Mouse (Mus musculus) liver, embryonic 14.5 days (tissue): Measurements from ENCODE around the gene 1700067P10Rik. TPM values are rescaled to one million over a fixed set of nuclear protein-coding genes. Genes with fewer than 3 reads are reported as not detected.

Source experiments
- ATAC-seq: fragments of 200-750 bp; cut with Nextera tagmentation; 2 replicates; pipeline ENCODE4 v1.8.0; 2017; ENCODE audit warnings: moderate number of reproducible peaks, mild to moderate bottlenecking, moderate library complexity; ENCODE audit not compliant: insufficient read depth
- DNase-seq, 3 experiments: peaks; one replicate each; pipeline ENCODE4 v3.0.0-alpha.2; 2012 to 2013; ENCODE audit warnings: low read depth in 3 of 3, low spot score in 3 of 3
- H3K27ac ChIP-seq: fragments of 300-500 bp; sonication (generic); 2 replicates; pipeline ENCODE4 v1.5.1; 2014; ENCODE audit warnings: moderate library complexity, mild to moderate bottlenecking, control low read depth, inconsistent platforms
- H3K27me3 ChIP-seq: fragments of 300-500 bp; sonication (generic); 2 replicates; pipeline ENCODE4 v1.6.1; 2014; ENCODE audit warnings: mild to moderate bottlenecking, low read length, moderate library complexity; ENCODE audit not compliant: control insufficient read depth, insufficient read depth
- H3K36me3 ChIP-seq: fragments of 300-500 bp; sonication (generic); replicated peaks from 2 replicates; pipeline ENCODE4 v1.6.1; 2014; ENCODE audit warnings: low read depth; ENCODE audit not compliant: control insufficient read depth, insufficient read depth
- H3K4me1 ChIP-seq, 2 experiments: fragments of 200-500 bp in 1 of 2; fragments of 300-500 bp in 1 of 2; sonication (generic) in 1 of 2; replicated peaks; 2 replicates each; pipeline ENCODE4 v1.6.1; 2012 to 2014; ENCODE audit warnings: antibody characterized with exemption in 1 of 2, inconsistent platforms in 1 of 2, low read length in 1 of 2; ENCODE audit not compliant: control insufficient read depth in 2 of 2, insufficient read depth in 2 of 2
- H3K4me2 ChIP-seq: fragments of 300-500 bp; sonication (generic); 2 replicates; pipeline ENCODE4 v1.6.1; 2014; ENCODE audit warnings: low read depth, mild to moderate bottlenecking, control low read depth, moderate library complexity
- H3K4me3 ChIP-seq, 2 experiments: fragments of 200-500 bp in 1 of 2; fragments of 300-500 bp in 1 of 2; sonication (generic) in 1 of 2; 2 replicates each; pipeline ENCODE4 v1.5.1; 2012 to 2014; ENCODE audit warnings: low read depth in 2 of 2, low read length in 2 of 2, mild to moderate bottlenecking in 2 of 2, control low read depth in 1 of 2, inconsistent platforms in 1 of 2, moderate library complexity in 1 of 2; ENCODE audit not compliant: insufficient read depth in 1 of 2
- H3K9ac ChIP-seq: fragments of 300-500 bp; sonication (generic); replicated peaks from 2 replicates; pipeline ENCODE4 v1.6.1; 2014; ENCODE audit warnings: mild to moderate bottlenecking, control low read depth, moderate library complexity
- H3K9me3 ChIP-seq: fragments of 300-500 bp; sonication (generic); 2 replicates; pipeline ENCODE4 v1.6.1; 2016; ENCODE audit warnings: low read length, mixed read lengths; ENCODE audit not compliant: control insufficient read depth
- CTCF ChIP-seq: IDR thresholded peaks from 2 replicates; pipeline ENCODE4 v1.5.1; 2016; ENCODE audit warnings: antibody characterized with exemption, low read depth, control low read depth
- EP300 ChIP-seq: IDR thresholded peaks from 2 replicates; pipeline ENCODE4 v1.6.1; 2016; ENCODE audit warnings: antibody characterized with exemption, low read depth
- WGBS: fragments of 180-500 bp; shearing (Covaris S2); extraction: QIAGEN DNeasy Blood & Tissue Kit; methylation state at CpG from one replicate; pipeline ENCODE4 v1.1.7; 2014; ENCODE audit not compliant: insufficient replicate concordance; 5-methylcytosine and 5-hydroxymethylcytosine counted together
- polyA plus RNA-seq, 2 experiments: library from polyadenylated mRNA; depleted of rRNA in 1 of 2; stranded (reverse) in 1 of 2; unstranded in 1 of 2; fragments of >200 nt; fragmentation: Nextera tagmentation in 1 of 2; extraction: Ambion mirVana in 1 of 2; gene quantifications; 2 replicates each; pipeline versions ENCODE4 v1.2.1 to v1.2.3; 2012 to 2014

The 1700067P10Rik gene
- polyA plus RNA-seq (2012; rRNA removed) (not detected in 2 replicates), polyA plus RNA-seq (2014; fragmentation: Nextera tagmentation; extraction: Ambion mirVana) (not detected in 2 replicates)

DNA sequence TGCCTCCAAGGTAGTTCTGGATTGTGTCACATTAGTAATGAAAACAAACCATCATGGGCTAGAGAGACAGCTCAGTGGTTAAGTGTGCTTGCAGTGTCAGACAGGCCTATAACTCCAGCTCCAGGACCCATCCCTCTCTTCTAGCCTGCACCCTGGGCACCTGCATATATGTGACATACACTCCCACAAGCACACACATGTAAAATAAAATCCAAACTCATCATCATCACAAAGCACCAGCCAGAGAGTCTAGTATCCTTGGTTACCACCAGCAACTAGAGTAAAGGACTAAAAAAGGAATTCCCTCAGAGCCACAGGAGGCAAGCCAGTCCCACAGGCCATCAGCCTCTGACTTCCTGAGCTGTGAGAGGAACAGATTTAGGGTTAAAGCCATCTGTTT, at the start of gene 1700067P10Rik:
1700067P10Rik (plus strand) TSS at position 301 of the 400 bp plus-strand sequence.
- Histone ChIP-seq H3K27ac (no peak within 1 kb of the TSS), H3K9me3 (no peaks in the 10 kb centered on the region; the same call in 1 of the 2 replicates), H3K9ac (no peak within 1 kb of the TSS), H3K36me3 (no peaks in the 10 kb centered on the region), H3K27me3 (peaks cover 3% of the 10 kb centered on the region; the same call in 1 of the 2 replicates), H3K4me1 (no peaks in the 10 kb centered on the region), H3K4me3 (no peak within 1 kb of the TSS), H3K4me2 (no peak within 1 kb of the TSS)
- DNase-seq = no peak
- TF ChIP-seq CTCF = no peak
- ATAC-seq = no peak

DNA sequence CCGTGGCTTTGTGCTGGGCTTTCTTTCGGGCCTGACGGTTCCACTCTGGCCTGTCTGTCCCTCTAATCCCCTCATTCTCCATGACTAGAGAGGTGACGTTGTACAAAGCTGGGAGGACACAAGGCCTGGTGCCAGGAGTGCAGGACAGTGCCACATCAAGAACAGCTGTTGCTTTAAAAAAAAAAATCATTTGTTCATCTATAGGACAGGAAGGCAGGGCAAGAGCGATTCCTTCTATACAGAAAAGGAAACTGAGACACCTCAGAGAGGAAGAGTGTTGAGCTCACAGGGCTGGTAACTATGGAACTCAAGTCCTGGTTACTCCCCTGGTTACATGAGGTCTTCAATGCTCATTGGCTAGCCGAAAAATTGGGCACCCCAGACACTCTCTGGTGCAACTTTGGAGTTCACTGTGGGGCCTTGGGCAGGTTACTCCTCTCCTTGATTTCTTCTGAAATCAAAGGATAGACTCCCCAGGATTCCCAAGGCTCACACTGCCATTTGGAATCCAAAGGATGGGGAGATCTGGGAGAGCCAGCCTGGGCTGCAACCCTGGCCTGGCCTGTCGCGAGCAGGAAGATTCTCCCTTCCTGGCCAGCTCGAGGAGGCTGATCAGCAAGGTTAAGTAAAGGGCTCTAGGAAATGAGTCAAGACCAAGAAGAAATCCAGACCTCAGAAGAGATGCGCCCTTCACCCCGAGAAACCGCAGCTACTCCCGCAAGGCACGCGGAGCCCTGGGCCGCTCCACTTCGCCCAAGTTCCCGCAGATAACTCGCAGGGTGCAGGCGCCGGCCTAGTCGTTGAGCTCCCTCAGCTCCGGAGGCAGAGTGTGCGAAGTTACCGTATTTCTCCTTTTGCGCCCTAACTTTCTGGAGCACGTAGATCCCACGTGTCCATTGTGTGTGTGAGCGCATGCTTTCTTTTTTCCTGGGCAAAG, 47.5 kb upstream of the 1700067P10Rik start:
- Histone ChIP-seq H3K27me3 (no peaks in the 10 kb centered on the region; the same call in 1 of the 2 replicates), H3K4me1 (peaks cover 3 to 16% of the 10 kb centered on the region in 2 experiments; a peak in 2 of 4 replicates), H3K36me3 (no peaks in the 10 kb centered on the region), H3K9ac (no peak overlapping the region), H3K27ac (no peak overlapping the region), H3K4me2 (peak overlapping the region; percentile 45), H3K4me3 (peak overlapping the region; percentile 15 to 23; a peak in 2 of 4 replicates), H3K9me3 (no peaks in the 10 kb centered on the region)
- DNase-seq = no peak
- WGBS = 12% methylated on average over 29 of the region's 29 CpGs
- ATAC-seq = peak; percentile 51; the same call in 1 of the 2 replicates
- no peak for TF ChIP-seq EP300
- no peak for TF ChIP-seq CTCF

DNA sequence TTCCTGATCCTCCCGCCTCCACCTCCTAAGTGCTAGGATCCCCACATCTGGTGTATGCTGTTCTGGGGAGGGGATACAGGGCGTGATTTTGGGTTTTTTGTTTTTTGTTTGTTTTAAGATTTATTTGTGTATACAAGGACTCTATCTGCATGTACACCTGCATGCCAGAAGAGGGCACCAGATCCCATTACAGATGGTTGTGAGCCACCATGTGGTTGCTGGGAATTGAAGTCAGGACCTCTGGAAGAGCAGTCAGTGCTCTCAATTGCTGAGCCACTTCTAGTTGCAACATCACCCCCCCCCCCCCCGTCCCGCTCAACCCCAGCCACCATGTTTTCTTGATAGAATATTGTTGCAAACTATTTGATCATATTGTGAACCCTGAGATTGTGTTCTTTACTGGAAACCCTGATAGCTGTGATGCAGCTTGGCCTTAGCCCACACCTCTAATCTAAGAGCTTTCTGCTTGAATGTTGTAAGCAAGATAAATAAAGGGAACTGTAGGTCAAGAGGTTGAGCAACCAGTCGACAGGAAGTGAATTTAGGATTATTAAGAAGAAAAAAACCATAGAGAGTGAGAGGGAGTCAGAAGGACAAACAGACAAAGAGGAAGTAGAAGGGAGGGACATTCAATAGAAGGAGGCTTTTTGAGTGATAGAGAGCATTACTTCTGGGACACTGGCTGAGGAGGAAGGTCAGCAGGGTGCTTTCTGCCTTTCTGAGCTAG, 45.8 kb upstream of the 1700067P10Rik start:
- Histone ChIP-seq H3K9me3 (no peaks in the 10 kb centered on the region), H3K4me1 (peaks cover 3 to 16% of the 10 kb centered on the region in 2 experiments; a peak in 2 of 4 replicates), H3K36me3 (no peaks in the 10 kb centered on the region), H3K4me3 (no peak overlapping the region), H3K9ac (no peak overlapping the region), H3K27ac (no peak overlapping the region), H3K27me3 (no peaks in the 10 kb centered on the region; the same call in 1 of the 2 replicates), H3K4me2 (no peak overlapping the region)
- TF ChIP-seq CTCF = peak; percentile 37; the same call in 1 of the 2 replicates
- no peak for TF ChIP-seq EP300
- ATAC-seq = no peak
- no peak for DNase-seq
- 49% methylated on average over 5 of the region's 5 CpGs for WGBS

DNA sequence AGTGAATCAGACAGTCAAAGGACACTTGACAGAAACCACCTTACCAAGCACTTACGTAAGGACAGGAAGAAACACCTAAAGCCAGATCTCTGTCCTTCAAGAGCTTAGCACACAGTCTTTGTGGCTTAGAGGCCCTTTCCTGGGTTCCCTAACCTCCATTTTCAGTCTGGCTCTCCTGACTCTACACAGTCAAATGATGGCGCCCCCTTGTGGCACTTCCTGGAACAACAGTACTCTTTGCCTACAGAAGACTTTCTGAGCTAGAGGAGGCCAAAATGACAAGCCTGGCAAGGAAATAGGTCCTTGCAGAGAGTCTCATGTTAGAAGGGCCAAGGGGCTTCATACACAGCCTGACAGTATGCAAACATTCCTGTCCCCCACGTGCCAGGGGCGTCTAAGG, 43.5 kb upstream of the 1700067P10Rik start:
- no peak overlapping the region for H3K27ac ChIP-seq
- WGBS = 25% methylated on average over 4 of the region's 4 CpGs
- H3K9ac ChIP-seq = no peak overlapping the region
- no peaks in the 10 kb centered on the region for H3K36me3 ChIP-seq
- DNase-seq (peak; percentile 30 to 45 (median 35)), ATAC-seq (no peak)
- peaks cover 0 to 5% of the 10 kb centered on the region in 2 experiments; a peak in 1 of 4 replicates for H3K4me1 ChIP-seq
- H3K9me3 ChIP-seq = no peaks in the 10 kb centered on the region
- no peak overlapping the region for H3K4me3 ChIP-seq
- TF ChIP-seq CTCF = peak; percentile 86
- TF ChIP-seq EP300 = no peak
- H3K27me3 ChIP-seq = no peaks in the 10 kb centered on the region
- no peak overlapping the region for H3K4me2 ChIP-seq
